Mouse (Mus musculus): ENCODE measurements at regions not wholly inside any gene's neighbourhood (a gene's known extent, or its start where the extent isn't known, plus 50 kb on each side); places are given as distances from the start of the nearest gene placed in this dataset.

DNA sequence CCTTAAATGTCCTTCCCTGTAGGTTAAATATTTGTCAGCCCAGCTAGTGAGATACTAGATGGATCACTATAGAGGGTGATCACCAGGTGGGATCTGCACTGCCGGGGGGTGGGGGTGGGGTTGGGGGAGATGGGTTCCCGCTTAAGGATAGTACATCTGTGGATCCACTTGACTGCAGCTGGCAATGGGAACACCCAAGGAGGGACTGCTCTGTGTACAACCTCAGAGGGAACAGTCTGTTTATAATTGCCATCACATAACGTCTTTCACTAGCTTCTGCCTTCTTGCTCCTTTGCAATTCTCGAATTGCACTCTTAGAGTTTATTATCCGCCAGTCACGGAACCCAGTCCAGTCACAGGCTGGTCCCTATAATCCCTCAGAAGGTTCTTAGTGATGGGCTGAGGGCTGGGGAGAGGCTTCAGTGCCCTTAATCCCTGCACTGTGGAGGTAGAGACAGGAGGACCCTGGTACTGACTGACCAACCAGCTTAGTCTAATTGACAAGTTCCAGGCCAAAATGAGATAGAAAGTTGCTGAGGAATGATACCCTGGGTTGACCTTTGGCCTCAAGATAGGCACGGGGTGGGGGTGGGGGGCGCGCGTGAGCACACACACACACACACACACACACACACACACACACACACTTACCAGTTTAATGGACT is 162.4 kb downstream of the Icos start:
- Histone ChIP-seq H3K9ac (replicated peaks; ENCODE audit: low read depth) (no peak overlapping the region), H3K27ac (ENCODE audit: low read length) (no peak overlapping the region), H3K36me3 (ENCODE audit: insufficient read depth, low read length) (no peaks in the 10 kb centered on the region), H3K4me3 (ENCODE audit: low read depth, low read length) (no peak overlapping the region), H3K4me2 (replicated peaks; ENCODE audit: low read depth, low read length) (no peak overlapping the region), H3K27me3 (replicated peaks; ENCODE audit: insufficient read depth, low read length) (no peaks in the 10 kb centered on the region), H3K4me1 (ENCODE audit: insufficient read depth, low read depth, low read length) (no peaks in the 10 kb centered on the region), H3K9me3 (ENCODE audit: low read length) (no peaks in the 10 kb centered on the region)
- DNase-seq (ENCODE audit: low spot score) (no peak), ATAC-seq (no peak)
- no peak for TF ChIP-seq EP300 (IDR thresholded peaks at IDR 0.05)
- no peak for TF ChIP-seq CTCF (IDR thresholded peaks at IDR 0.05)
- WGBS = 46% methylated on average over 9 of the region's 10 CpGs

DNA sequence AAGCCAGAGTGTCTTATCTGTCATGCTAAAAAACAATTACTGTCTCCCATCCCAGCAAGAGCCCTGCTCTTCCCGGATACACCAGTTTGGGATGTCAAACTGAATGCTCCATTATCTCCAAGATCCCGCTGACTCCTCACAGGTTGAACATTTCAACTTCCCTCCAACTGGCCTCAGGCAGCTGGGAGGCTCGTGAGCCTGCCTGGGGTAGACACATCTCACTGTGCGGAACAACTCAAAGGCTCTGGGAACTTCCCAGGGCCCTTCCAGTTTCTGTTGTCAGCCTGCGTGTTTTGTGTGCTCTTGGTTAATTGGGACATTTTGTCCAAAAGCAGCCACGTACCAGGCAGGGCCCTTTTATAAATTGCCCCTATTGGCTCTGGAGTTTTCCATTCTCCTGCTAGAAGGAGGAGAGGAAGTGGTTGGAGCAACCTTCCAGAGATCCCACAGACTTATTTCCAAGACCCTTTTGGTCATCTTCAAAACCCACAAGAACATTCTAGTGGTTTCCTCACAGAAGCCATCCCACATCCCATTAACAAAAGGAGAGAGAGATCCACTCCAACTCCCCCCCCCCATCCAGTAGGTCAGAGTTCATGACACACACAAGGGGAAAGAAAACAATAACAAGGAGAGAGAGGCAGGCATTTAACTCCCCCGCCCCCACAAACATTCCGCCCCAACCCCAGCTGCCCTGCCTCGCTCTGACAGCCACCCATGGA is 163.3 kb downstream of the Icos start:
- no peaks in the 10 kb centered on the region for H3K9me3 ChIP-seq (ENCODE audit: low read length)
- H3K4me2 ChIP-seq (replicated peaks; ENCODE audit: low read depth, low read length) = no peak overlapping the region
- H3K4me1 ChIP-seq (ENCODE audit: insufficient read depth, low read depth, low read length) = peaks cover 2% of the 10 kb centered on the region; the same call in 1 of the 2 replicates
- 41% methylated on average over 9 of the region's 9 CpGs for WGBS
- DNase-seq (ENCODE audit: low spot score) (peak; percentile 25), ATAC-seq (peak; percentile 32)
- H3K27me3 ChIP-seq (replicated peaks; ENCODE audit: insufficient read depth, low read length) = no peaks in the 10 kb centered on the region
- H3K36me3 ChIP-seq (ENCODE audit: insufficient read depth, low read length) = no peaks in the 10 kb centered on the region
- H3K4me3 ChIP-seq (ENCODE audit: low read depth, low read length) = no peak overlapping the region
- H3K27ac ChIP-seq (ENCODE audit: low read length) = peak overlapping the region; percentile 34; the same call in 1 of the 2 replicates
- no peak overlapping the region for H3K9ac ChIP-seq (replicated peaks; ENCODE audit: low read depth)
- no peak for TF ChIP-seq CTCF (IDR thresholded peaks at IDR 0.05)
- TF ChIP-seq EP300 (IDR thresholded peaks at IDR 0.05) = no peak

DNA sequence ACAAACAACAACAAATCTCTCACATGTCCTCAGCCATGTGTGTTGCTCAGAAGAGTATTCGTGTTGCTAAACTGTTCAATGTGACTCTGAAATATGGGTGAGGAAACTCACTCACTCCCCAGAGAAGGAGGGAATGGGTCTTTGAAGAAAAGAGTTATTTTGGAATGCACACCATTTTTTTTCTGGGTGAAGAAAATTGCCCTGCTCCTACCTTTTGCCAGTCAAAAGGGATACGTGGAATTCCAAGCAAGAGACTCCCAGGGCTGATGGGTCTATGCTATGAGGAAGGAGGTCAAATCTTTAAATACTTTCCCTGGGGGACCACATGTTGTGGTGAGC is 163.8 kb downstream of the Icos start:
- Histone ChIP-seq H3K9ac (replicated peaks; ENCODE audit: low read depth) (no peak overlapping the region), H3K9me3 (ENCODE audit: low read length) (no peaks in the 10 kb centered on the region), H3K4me2 (replicated peaks; ENCODE audit: low read depth, low read length) (no peak overlapping the region), H3K4me1 (ENCODE audit: insufficient read depth, low read depth, low read length) (peaks cover 2% of the 10 kb centered on the region; the same call in 1 of the 2 replicates), H3K27me3 (replicated peaks; ENCODE audit: insufficient read depth, low read length) (no peaks in the 10 kb centered on the region), H3K27ac (ENCODE audit: low read length) (peak overlapping the region; percentile 28; the same call in 1 of the 2 replicates), H3K36me3 (ENCODE audit: insufficient read depth, low read length) (no peaks in the 10 kb centered on the region), H3K4me3 (ENCODE audit: low read depth, low read length) (no peak overlapping the region)
- peak; percentile 76; the same call in 1 of the 2 replicates for ATAC-seq
- WGBS = 38% methylated on average over 2 of the region's 2 CpGs
- no peak for TF ChIP-seq EP300 (IDR thresholded peaks at IDR 0.05)
- no peak for TF ChIP-seq CTCF (IDR thresholded peaks at IDR 0.05)
- DNase-seq (ENCODE audit: low spot score) = peak; percentile 66

DNA sequence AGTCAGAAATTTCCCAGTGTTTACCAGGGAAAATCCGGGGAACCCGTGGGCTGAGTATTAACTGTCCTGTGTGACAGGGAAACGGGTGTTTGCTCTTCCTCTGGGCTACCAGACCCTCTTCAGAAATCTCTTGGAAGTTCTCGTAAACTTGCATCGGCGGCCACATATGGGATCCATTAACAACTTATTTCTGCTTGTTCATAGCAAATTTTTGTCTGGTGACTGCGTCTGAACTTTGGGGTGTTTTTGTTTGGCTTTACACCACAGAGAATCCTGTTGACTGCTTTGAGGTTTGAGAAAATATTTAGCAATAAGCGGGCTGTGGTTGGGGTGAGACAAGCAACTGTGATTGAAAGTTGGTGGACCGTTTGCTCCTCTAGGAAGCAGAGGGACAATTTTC is 164.2 kb downstream of the Icos start:
- WGBS = 23% methylated on average over 9 of the region's 9 CpGs
- peak overlapping the region; percentile 28; the same call in 1 of the 2 replicates for H3K27ac ChIP-seq (ENCODE audit: low read length)

DNA sequence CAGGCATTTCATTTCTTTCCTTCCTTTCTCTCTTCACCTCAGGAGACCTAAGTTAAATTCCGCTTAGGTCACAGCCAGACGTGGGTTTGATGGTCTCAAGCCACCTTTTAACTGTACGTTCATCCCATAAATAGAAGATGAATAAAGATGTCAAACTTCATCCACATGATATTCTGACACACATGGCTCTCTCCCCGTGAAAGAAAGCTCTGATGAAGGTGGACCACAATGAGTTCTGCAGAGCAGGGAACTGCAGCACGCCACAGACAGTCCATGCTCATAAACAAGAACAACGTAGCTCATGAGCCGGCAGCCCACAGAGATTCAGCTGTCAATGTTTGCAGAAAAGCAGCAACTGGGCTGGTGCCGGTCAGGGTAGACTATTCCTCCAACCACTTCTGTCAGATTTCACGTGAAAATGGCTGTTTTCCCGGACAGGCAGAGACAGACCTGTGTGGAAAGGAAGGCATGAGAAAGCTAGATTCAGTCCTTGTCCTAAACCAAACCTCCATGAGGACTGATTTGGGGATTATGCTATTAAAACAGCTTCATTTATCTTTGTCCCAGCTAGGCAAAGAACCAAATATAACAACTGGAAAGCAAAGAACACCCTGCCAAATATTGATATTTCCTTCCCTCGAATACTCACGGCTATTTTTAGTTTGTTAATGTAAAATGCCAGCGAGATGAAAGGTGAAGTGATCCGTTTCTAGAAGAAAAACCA is 165.5 kb downstream of the Icos start:
- ATAC-seq (no peak), DNase-seq (ENCODE audit: low spot score) (no peak)
- no peak overlapping the region for H3K27ac ChIP-seq (ENCODE audit: low read length)
- no peaks in the 10 kb centered on the region for H3K36me3 ChIP-seq (ENCODE audit: insufficient read depth, low read length)
- no peaks in the 10 kb centered on the region for H3K27me3 ChIP-seq (replicated peaks; ENCODE audit: insufficient read depth, low read length)
- WGBS = 34% methylated on average over 14 of the region's 14 CpGs
- TF ChIP-seq CTCF (IDR thresholded peaks at IDR 0.05) (no peak), EP300 (IDR thresholded peaks at IDR 0.05) (no peak)
- H3K4me2 ChIP-seq (replicated peaks; ENCODE audit: low read depth, low read length) = no peak overlapping the region
- no peaks in the 10 kb centered on the region for H3K9me3 ChIP-seq (ENCODE audit: low read length)
- no peak overlapping the region for H3K9ac ChIP-seq (replicated peaks; ENCODE audit: low read depth)
- peaks cover 2% of the 10 kb centered on the region; the same call in 1 of the 2 replicates for H3K4me1 ChIP-seq (ENCODE audit: insufficient read depth, low read depth, low read length)
- no peak overlapping the region for H3K4me3 ChIP-seq (ENCODE audit: low read depth, low read length)

More for the DNA sequence above, 164.2 kb downstream of the Icos start:
- Histone ChIP-seq H3K9ac (replicated peaks; ENCODE audit: low read depth) (no peak overlapping the region), H3K4me2 (replicated peaks; ENCODE audit: low read depth, low read length) (no peak overlapping the region), H3K9me3 (ENCODE audit: low read length) (no peaks in the 10 kb centered on the region), H3K27me3 (replicated peaks; ENCODE audit: insufficient read depth, low read length) (no peaks in the 10 kb centered on the region), H3K4me3 (ENCODE audit: low read depth, low read length) (no peak overlapping the region), H3K36me3 (ENCODE audit: insufficient read depth, low read length) (no peaks in the 10 kb centered on the region), H3K4me1 (ENCODE audit: insufficient read depth, low read depth, low read length) (peaks cover 2% of the 10 kb centered on the region; the same call in 1 of the 2 replicates)
- ATAC-seq (0 out of 2 replicates have a peak, but pooled peaks have one; percentile 30), DNase-seq (ENCODE audit: low spot score) (peak; percentile 71)
- TF ChIP-seq EP300 (IDR thresholded peaks at IDR 0.05) (no peak), CTCF (IDR thresholded peaks at IDR 0.05) (no peak)

DNA sequence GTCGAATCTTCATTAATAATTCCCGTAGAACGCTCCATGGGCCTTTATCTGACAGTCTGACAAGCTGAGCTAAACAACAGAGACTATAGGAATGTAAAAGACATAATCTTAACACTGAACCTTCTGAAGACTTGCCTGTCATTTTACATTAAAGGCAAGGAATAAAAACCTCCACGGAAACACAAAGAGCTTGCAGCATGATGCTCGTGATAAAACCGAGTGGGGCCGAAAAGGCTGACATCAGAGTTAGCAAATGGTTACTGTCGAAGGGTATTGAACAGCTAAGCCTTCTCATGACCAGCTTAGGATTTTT is 166.0 kb downstream of the Icos start:
- H3K4me1 ChIP-seq (ENCODE audit: insufficient read depth, low read depth, low read length) = peaks cover 2% of the 10 kb centered on the region; the same call in 1 of the 2 replicates
- H3K27me3 ChIP-seq (replicated peaks; ENCODE audit: insufficient read depth, low read length) = no peaks in the 10 kb centered on the region
- no peak overlapping the region for H3K4me2 ChIP-seq (replicated peaks; ENCODE audit: low read depth, low read length)
- no peaks in the 10 kb centered on the region for H3K9me3 ChIP-seq (ENCODE audit: low read length)
- H3K27ac ChIP-seq (ENCODE audit: low read length) = no peak overlapping the region
- 47% methylated on average over 8 of the region's 8 CpGs for WGBS
- no peak for ATAC-seq
- no peak overlapping the region for H3K9ac ChIP-seq (replicated peaks; ENCODE audit: low read depth)
- DNase-seq (ENCODE audit: low spot score) = no peak
- H3K4me3 ChIP-seq (ENCODE audit: low read depth, low read length) = no peak overlapping the region
- no peaks in the 10 kb centered on the region for H3K36me3 ChIP-seq (ENCODE audit: insufficient read depth, low read length)
- TF ChIP-seq EP300 (IDR thresholded peaks at IDR 0.05) = no peak
- TF ChIP-seq CTCF (IDR thresholded peaks at IDR 0.05) = no peak

Data from lung, postnatal 0 days (tissue).